Mouse (Mus musculus) limb, embryonic 14.5 days (tissue): Measurements from ENCODE around the gene Eif5b. TPM values are rescaled to one million over a fixed set of nuclear protein-coding genes. Genes with fewer than 3 reads are reported as not detected.

Source experiments
- ATAC-seq: fragments of 200-750 bp; cut with Nextera tagmentation; 2 replicates; pipeline ENCODE4 v1.8.0; 2017; ENCODE audit warnings: low read depth, moderate number of reproducible peaks, moderate TSS enrichment; ENCODE audit not compliant: low FRiP score
- DNase-seq: peaks from one replicate; pipeline ENCODE4 v3.0.0-alpha.2; 2015; ENCODE audit warnings: low spot score
- H3K27ac ChIP-seq: fragments of 300-500 bp; sonication (generic); replicated peaks from 2 replicates; pipeline ENCODE4 v1.5.1; 2014; ENCODE audit warnings: low read depth, mild to moderate bottlenecking, low read length, moderate library complexity, mixed read lengths
- H3K27me3 ChIP-seq: fragments of 300-500 bp; sonication (generic); 2 replicates; pipeline ENCODE4 v1.6.1; 2014; ENCODE audit warnings: low read length, mixed read lengths; ENCODE audit not compliant: control insufficient read depth, insufficient read depth
- H3K36me3 ChIP-seq: fragments of 300-500 bp; sonication (generic); 2 replicates; pipeline ENCODE4 v1.6.1; 2014; ENCODE audit warnings: mild to moderate bottlenecking, low read length, moderate library complexity, mixed read lengths; ENCODE audit not compliant: control insufficient read depth, insufficient read depth
- H3K4me1 ChIP-seq: fragments of 300-500 bp; sonication (generic); 2 replicates; pipeline ENCODE4 v1.6.1; 2014; ENCODE audit warnings: antibody characterized with exemption, low read length, mixed read lengths; ENCODE audit not compliant: control insufficient read depth, insufficient read depth
- H3K4me2 ChIP-seq: fragments of 300-500 bp; sonication (generic); replicated peaks from 2 replicates; pipeline ENCODE4 v1.6.1; 2014; ENCODE audit warnings: low read depth, mild to moderate bottlenecking, low read length, moderate library complexity; ENCODE audit not compliant: severe bottlenecking
- H3K4me3 ChIP-seq: fragments of 300-500 bp; sonication (generic); replicated peaks from 2 replicates; pipeline ENCODE4 v1.5.1; 2014; ENCODE audit warnings: low read length
- H3K9ac ChIP-seq: fragments of 300-500 bp; sonication (generic); 2 replicates; pipeline ENCODE4 v1.6.1; 2014; ENCODE audit warnings: mild to moderate bottlenecking, low read depth, low read length, moderate library complexity; ENCODE audit not compliant: severe bottlenecking
- H3K9me3 ChIP-seq: fragments of 300-500 bp; sonication (generic); 2 replicates; pipeline ENCODE4 v1.6.1; 2016; ENCODE audit warnings: low read length; ENCODE audit not compliant: control insufficient read depth
- POLR2A ChIP-seq: fragments of 200-500 bp; IDR thresholded peaks from 2 replicates; pipeline ENCODE4 v1.8.0; 2012; ENCODE audit warnings: inconsistent platforms, mild to moderate bottlenecking, moderate library complexity, borderline replicate concordance; ENCODE audit not compliant: insufficient read depth, insufficient read length; ENCODE audit errors: extremely low read depth
- WGBS: fragments of 180-500 bp; shearing (Covaris S2); extraction: QIAGEN DNeasy Blood & Tissue Kit; methylation state at CpG from one replicate; pipeline ENCODE4 v1.1.7; 2014; 5-methylcytosine and 5-hydroxymethylcytosine counted together
- polyA plus RNA-seq, 2 experiments: library from polyadenylated mRNA; depleted of rRNA in 1 of 2; stranded (reverse) in 1 of 2; unstranded in 1 of 2; fragments of >200 nt; fragmentation: Nextera tagmentation in 1 of 2; extraction: Ambion mirVana in 1 of 2; gene quantifications; 2 replicates each; pipeline versions ENCODE4 v1.2.1 to v1.2.3; 2012 to 2014

The Eif5b gene
- polyA plus RNA-seq, 2 experiments = 28.2 to 35.3 TPM

DNA sequence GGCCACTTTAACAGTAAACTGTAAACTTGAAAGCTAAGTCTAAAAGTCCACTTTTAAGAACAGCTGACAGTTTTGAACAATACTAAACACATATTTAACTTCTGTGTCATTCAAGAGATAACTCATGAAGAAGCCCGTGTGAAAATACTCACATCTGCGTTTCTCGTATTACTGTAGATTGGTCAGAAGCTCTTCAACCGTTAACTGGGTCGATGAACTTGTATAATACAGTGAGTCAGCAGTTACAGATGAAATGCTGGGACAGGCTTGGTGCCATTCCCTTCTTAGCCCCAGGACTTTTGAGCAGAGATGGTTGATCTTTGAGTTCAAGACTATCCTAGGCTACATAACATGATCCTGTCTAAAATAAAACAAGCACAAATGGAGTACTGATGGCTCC lies 33.6 kb downstream of the Eif5b start:
- no peak overlapping the region for H3K27ac ChIP-seq
- H3K9ac ChIP-seq = no peak overlapping the region
- H3K4me3 ChIP-seq = no peak overlapping the region
- H3K4me1 ChIP-seq = no peaks in the 10 kb centered on the region
- ATAC-seq (no peak), DNase-seq (no peak)
- H3K27me3 ChIP-seq = no peaks in the 10 kb centered on the region
- TF ChIP-seq POLR2A = no peak
- no peak overlapping the region for H3K4me2 ChIP-seq
- H3K9me3 ChIP-seq = no peaks in the 10 kb centered on the region
- WGBS = 86% methylated on average over 5 of the region's 5 CpGs
- H3K36me3 ChIP-seq = peaks cover 58% of the 10 kb centered on the region

DNA sequence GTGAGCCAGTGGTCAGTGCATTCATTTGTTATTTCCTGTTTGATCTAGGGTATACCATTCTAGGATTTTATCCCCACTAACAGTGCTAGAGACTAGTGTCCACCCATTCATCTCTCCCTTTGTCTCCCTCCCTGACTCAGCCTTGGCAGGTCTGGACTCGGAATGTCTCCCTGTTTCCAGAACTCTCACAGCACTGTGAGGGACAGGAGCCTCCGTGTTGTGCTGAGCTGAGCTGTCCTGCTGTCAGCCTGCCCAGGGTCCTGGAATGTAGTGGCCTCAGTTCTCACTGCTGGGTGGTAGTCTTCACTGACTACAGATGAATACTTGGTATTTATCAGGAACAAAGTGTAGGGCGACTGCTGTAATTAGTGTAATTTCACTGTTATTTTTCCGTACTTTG lies 37.7 kb downstream of the Eif5b start:
- no peak overlapping the region for H3K9ac ChIP-seq
- no peaks in the 10 kb centered on the region for H3K4me1 ChIP-seq
- peaks cover 82% of the 10 kb centered on the region for H3K36me3 ChIP-seq
- no peaks in the 10 kb centered on the region for H3K9me3 ChIP-seq
- DNase-seq (no peak), ATAC-seq (no peak)
- no peaks in the 10 kb centered on the region for H3K27me3 ChIP-seq
- no peak overlapping the region for H3K27ac ChIP-seq
- H3K4me2 ChIP-seq = no peak overlapping the region
- H3K4me3 ChIP-seq = no peak overlapping the region
- WGBS = 90% methylated on average over 4 of the region's 4 CpGs
- no peak for TF ChIP-seq POLR2A

DNA sequence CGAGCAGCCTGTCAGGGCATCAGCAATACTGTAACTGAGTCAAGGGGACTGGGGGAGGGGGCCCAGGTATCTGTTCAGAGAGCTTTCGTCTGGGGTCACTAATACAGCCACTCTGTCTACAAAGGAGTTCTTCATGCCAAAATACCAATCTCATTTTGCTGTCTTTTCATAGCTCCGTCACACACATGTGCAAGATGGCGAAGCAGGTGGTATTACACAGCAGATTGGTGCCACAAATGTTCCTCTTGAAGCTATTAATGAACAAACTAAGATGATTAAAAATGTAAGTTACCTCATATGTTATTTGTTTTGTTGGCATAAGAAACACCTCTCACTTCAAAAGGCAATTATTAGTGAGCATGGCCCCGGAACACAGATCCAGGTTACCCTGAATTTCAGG lies 39.6 kb downstream of the Eif5b start:
- ATAC-seq = no peak
- no peak for TF ChIP-seq POLR2A

DNA sequence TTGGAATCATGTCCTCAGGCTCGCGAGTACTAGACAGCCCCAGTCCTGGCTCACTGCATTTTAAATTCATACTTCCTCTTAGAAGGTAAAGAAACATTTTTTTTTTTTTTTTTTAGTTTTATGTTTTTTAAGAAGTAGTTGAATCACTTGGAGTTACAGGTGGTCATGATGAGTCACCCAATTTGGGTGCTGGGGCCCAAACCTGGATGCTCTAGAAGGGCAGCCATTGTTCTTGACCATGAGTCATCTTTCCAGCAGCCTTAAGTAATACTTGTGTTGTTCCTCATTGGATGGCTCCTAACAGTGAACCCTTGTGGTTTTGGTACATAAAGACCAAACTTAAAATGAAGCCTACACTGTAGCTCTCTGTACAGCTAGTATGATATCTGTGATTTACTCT lies 41.1 kb downstream of the Eif5b start:
- no peak for TF ChIP-seq POLR2A
- Histone ChIP-seq H3K4me2 (no peak overlapping the region), H3K27me3 (no peaks in the 10 kb centered on the region), H3K9me3 (no peaks in the 10 kb centered on the region), H3K36me3 (peaks cover 81% of the 10 kb centered on the region), H3K4me3 (no peak overlapping the region), H3K27ac (no peak overlapping the region), H3K4me1 (no peaks in the 10 kb centered on the region), H3K9ac (no peak overlapping the region)
- no peak for ATAC-seq
- no peak for DNase-seq
- WGBS = 97% methylated on average over 2 of the region's 2 CpGs

More for the DNA sequence above, 39.6 kb downstream of the Eif5b start:
- H3K27me3 ChIP-seq = no peaks in the 10 kb centered on the region
- 93% methylated on average over 5 of the region's 5 CpGs for WGBS
- H3K4me3 ChIP-seq = no peak overlapping the region
- H3K27ac ChIP-seq = no peak overlapping the region
- H3K9me3 ChIP-seq = no peaks in the 10 kb centered on the region
- no peaks in the 10 kb centered on the region for H3K4me1 ChIP-seq
- no peak overlapping the region for H3K9ac ChIP-seq
- peaks cover 87% of the 10 kb centered on the region for H3K36me3 ChIP-seq
- no peak for DNase-seq
- no peak overlapping the region for H3K4me2 ChIP-seq

DNA sequence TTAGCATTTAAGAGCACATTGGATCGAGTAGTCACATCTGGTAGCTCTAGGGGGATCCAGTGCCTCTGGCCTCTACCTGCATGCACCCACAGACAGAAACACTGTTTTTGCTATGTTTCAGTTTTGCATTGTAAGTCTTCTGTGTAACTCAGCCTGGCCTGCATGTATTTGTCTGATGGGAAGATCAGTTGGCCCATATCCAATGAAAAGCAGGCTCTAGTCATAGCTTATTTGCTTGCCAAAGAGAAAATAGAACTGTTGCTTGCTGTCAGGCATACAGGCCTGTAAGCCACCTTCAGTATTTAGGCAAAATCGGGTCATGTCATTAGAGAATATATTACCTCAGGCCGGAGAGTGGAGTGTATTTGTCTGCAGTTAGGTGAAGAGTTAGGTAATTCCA lies 50.3 kb downstream of the Eif5b start:
- no peaks in the 10 kb centered on the region for H3K9me3 ChIP-seq
- WGBS = 84% methylated on average over 3 of the region's 3 CpGs
- H3K9ac ChIP-seq = no peak overlapping the region
- TF ChIP-seq POLR2A = no peak
- no peaks in the 10 kb centered on the region for H3K27me3 ChIP-seq
- H3K27ac ChIP-seq = no peak overlapping the region
- H3K4me2 ChIP-seq = no peak overlapping the region
- H3K4me1 ChIP-seq = no peaks in the 10 kb centered on the region
- H3K36me3 ChIP-seq = peaks cover 90% of the 10 kb centered on the region
- no peak overlapping the region for H3K4me3 ChIP-seq
- ATAC-seq = no peak
- no peak for DNase-seq

DNA sequence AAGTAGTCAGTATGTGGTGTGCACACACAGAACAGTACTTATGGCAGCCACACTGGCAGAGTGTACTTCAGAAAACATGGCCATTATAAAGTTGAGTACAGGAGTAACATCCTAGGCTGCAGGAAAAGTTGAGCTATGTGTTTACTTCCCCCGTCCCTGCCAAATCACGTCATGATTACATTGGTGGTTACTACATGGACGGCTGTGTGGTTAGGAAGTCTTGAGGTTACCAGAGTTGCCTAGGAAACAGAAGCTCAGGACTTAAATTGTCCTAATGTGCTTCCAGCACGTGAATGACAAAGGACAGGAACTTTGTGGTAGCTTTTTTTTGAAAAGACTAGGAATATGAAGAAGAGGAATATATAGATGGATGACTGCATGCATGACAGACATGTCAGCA lies 51.8 kb downstream of the Eif5b start:
- H3K4me2 ChIP-seq = no peak overlapping the region
- peaks cover 98% of the 10 kb centered on the region for H3K36me3 ChIP-seq
- no peak for TF ChIP-seq POLR2A
- no peaks in the 10 kb centered on the region for H3K9me3 ChIP-seq
- no peak overlapping the region for H3K9ac ChIP-seq
- DNase-seq = no peak
- H3K27me3 ChIP-seq = no peaks in the 10 kb centered on the region
- no peak overlapping the region for H3K27ac ChIP-seq
- 76% methylated on average over 4 of the region's 4 CpGs for WGBS
- no peak for ATAC-seq
- H3K4me1 ChIP-seq = no peaks in the 10 kb centered on the region
- H3K4me3 ChIP-seq = no peak overlapping the region
